Mouse (Mus musculus) MEL-GATA-1-ER (cell line): Measurements from ENCODE around the gene Slc45a1.
"Not testable (repeated sequence)": the region's sequence is repeated elsewhere in the genome, so short reads cannot be mapped to it uniquely, and the experiment has no call there.

Experiments
- DNase-seq: peaks from one replicate; pipeline ENCODE4 v3.0.0-alpha.2; 2012; ENCODE audit warnings: low read depth; ENCODE audit errors: extremely low read depth

The Slc45a1 gene

DNA sequence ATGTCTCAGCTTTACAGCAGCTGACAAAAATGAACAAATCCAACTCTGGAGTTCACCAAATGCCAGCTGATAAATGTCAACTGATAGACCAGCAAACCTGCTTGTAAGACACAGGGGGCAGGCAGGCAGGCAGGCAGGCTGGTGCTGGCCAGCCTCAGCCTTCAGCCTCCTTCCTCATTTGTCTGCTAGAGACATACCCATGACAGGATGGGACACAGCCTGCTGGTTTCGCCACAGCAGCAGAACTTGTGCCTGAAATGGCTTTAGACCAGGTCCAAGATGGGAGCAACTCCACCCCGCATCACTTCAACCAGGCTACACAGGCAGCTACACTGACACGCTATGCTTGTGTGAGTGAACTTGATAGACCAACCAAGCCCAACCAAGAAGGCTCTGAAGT, 46.2 kb downstream of the Slc45a1 start:
- no peak for DNase-seq

DNA sequence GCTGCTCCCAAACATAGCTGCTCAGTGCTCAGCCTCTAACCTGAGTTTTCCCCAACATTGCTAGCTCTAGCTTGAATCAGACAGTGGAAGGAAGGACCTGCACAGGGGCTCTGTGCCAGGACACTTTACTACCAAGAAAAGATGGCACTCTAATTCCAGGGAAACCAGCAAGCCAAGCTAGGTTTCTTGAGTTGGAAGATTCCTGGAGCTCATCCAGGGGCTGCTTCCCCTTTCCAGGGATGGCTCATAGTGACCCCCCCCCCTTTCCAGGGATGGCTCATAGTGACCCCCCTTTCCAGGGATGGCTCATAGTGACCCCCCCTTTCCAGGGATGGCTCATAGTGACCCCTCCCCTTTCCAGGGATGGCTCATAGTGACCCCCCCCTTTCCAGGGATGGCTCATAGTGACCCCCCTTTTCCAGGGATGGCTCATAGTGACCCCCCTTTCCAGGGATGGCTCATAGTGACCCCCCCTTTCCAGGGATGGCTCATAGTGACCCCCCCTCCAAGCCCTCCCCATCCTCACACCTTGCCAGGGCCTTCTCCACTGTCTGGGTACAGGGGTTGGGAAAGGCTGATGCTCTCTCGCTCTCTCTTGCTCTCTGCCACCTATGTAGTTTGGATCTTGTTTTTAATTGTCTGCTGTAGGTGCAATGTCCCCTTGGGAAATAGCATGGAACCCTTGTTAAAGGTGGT, 48.5 kb downstream of the Slc45a1 start:
- DNase-seq = no peak

- no peak for DNase-seq
These were observed 50.5 kb downstream of the Slc45a1 start for GRCm38 (mm10) chr4:150601489-150601888.

DNA sequence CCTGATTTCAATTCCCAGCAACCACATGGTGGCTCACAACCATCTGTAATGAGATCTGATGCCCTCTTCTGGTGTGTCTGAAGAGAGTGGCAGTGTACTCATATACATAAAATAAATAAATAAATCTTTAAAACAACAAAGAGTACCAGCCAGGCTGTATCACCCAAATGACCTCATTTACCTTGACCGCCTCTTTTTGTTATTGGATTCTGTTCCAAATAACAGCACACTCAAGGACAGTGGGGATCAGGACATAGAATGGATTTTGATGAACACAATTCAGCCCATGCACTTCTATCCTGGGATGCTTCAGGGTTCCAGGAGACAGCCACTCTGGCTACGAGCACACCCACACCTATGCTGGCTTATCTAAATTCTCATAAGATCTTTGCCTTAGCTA, 51.5 kb downstream of the Slc45a1 start:
- DNase-seq = not testable (repeated sequence)

DNA sequence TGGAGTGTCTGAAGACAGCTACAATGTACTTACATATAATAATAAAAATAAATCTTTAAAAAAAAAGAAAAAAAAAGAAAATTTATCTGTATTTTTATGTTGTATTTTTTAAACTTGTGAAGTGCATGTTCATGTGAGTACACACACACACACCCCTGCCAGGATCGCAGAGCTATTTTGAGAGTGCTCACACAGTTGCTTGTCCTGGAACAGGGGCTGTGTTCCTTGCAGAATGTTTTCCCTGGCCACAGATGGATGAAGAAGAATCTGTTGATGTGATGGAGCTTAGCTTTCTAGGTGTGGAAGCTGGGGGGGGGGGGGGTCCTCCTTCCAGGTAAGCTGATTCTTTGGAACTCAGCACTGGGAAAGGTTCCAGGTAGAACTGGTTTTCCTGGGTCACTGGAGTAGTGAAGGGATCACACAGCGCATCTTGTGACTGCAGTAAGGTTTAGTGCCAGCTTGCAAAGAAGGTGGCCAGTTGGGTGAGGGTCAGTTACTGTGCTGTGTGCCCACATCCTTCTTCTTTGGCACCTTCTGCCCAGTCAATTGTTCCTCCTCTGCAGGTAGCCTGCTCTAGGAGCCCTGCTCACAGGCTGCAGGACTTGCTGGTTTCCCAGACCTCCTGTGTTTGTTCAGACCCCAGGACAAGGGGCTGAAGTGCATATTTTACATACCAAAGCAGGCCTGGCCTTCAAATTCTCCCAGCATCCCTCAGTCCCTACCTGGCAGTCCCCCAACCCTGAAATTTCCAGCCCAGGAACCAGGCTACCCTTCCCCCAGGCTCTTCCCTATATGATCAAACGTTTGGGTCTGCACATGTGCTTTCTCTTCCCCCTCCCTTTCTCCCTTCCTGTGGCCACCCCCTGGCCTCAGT, 52.6 kb downstream of the Slc45a1 start:
- no peak for DNase-seq

DNA sequence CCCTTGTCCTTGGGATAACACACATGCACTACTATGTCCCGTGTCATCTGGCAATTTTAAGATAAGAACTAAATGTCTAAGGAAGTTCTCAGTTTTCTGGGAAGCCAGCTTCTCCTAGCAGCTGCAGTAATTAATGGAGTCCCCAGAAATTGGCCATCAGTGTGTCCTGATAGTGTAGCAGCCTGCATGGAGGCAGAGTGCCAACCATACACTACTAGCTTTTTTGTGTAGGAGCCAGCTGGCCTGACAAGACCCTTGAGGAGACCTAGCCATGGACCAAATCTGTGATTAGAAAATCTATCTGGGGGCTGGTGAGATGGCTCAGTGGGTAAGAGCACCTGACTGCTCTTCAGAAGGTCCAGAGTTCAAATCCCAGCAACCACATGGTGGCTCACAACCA, 53.3 kb downstream of the Slc45a1 start:
- no peak for DNase-seq

GRCm38 (mm10) chr4:150595991-150596390, 56.0 kb downstream of the Slc45a1 start:
- no peak for DNase-seq

GRCm38 (mm10) chr4:150595071-150595470, 56.9 kb downstream of the Slc45a1 start:
- no peak for DNase-seq

GRCm38 (mm10) chr4:150594298-150594829, 57.6 kb downstream of the Slc45a1 start:
- no peak for DNase-seq

GRCm38 (mm10) chr4:150593473-150594217, 58.3 kb downstream of the Slc45a1 start:
- no peak for DNase-seq

- DNase-seq = no peak
These were observed 59.9 kb downstream of the Slc45a1 start for GRCm38 (mm10) chr4:150592087-150592486.

DNA sequence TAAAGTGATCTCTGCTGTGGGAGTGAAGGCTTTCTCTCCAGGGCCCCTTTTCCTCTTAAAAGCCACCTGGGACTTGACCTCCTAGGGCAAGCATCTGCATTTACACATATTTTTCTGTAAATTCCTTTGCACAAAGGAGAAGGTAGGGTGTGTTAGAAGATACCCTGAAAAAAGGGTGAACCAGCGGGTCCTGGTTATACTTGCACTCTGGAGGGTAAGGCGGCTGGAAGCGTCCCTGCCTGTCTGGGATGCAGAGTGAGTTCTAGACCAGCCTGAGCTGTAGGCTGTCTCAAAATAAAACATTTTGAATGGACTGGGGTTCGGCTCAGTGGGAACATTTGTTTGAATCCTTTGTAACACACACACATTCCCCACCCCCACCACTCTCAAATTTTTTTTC, 60.4 kb downstream of the Slc45a1 start:
- DNase-seq = no peak

- DNase-seq = no peak
These were observed 61.2 kb downstream of the Slc45a1 start for GRCm38 (mm10) chr4:150590621-150591282.

DNA sequence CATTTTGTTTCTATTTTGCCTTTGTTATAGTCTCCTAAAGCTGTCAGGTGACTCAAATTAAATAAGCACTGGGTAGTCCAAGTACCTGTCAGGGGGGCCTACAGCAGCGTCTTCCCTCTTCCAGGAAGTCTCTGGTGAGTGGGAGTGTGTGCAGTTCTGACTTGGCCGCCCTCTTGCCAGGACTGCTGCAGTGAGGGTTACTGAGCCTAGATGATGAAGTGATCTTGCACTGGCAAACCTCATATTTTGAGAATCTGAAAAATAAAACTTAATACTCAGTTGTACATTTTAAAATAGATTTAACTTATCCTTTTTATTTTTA, 63.7 kb downstream of the Slc45a1 start:
- DNase-seq = no peak

GRCm38 (mm10) chr4:150587597-150588299, 64.2 kb downstream of the Slc45a1 start:
- no peak for DNase-seq

- no peak for DNase-seq
These were observed 65.7 kb downstream of the Slc45a1 start for GRCm38 (mm10) chr4:150586275-150586674.

GRCm38 (mm10) chr4:150585800-150586199, 66.2 kb downstream of the Slc45a1 start:
- no peak for DNase-seq

- no peak for DNase-seq
These were observed 68.2 kb downstream of the Slc45a1 start for GRCm38 (mm10) chr4:150583777-150584135.

- DNase-seq = no peak
These were observed 68.8 kb downstream of the Slc45a1 start for GRCm38 (mm10) chr4:150582966-150583776.
